Mouse (Mus musculus) myocyte (in vitro differentiated cells): ENCODE results near the gene Ifit1bl2. TPM values are rescaled to one million over a fixed set of nuclear protein-coding genes. Genes with fewer than 3 reads are reported as not detected.
"Not testable (repeated sequence)": the region's sequence is repeated elsewhere in the genome, so short reads cannot be mapped to it uniquely, and the experiment has no call there.

ENCODE experiments used
- H3K27me3 ChIP-seq: one replicate; pipeline ENCODE4 v1.6.1; 2011; ENCODE audit not compliant: control insufficient read depth, insufficient read depth, insufficient read length
- H3K36me3 ChIP-seq: one replicate; pipeline ENCODE4 v1.6.1; 2011; ENCODE audit not compliant: control insufficient read depth, insufficient read depth
- H3K4me2 ChIP-seq: one replicate; pipeline ENCODE4 v1.6.1; 2011; ENCODE audit warnings: low read depth, control low read depth
- H3K4me3 ChIP-seq: one replicate; pipeline ENCODE4 v1.5.1; 2011; ENCODE audit warnings: mild to moderate bottlenecking, control low read depth, moderate library complexity
- H3K79me2 ChIP-seq: one replicate; pipeline ENCODE4 v1.6.1; 2011; ENCODE audit not compliant: control insufficient read depth, insufficient read depth
- H3ac ChIP-seq: one replicate; pipeline ENCODE4 v1.6.1; 2011; ENCODE audit not compliant: control insufficient read depth, insufficient read length
- CEBPB ChIP-seq: IDR thresholded peaks from 2 replicates; pipeline ENCODE4 v1.6.1; 2011; ENCODE audit warnings: mild to moderate bottlenecking, moderate library complexity; ENCODE audit not compliant: poor library complexity, insufficient read depth, severe bottlenecking
- E2F4 ChIP-seq: IDR thresholded peaks from one replicate; pipeline ENCODE4 v1.6.1; 2011; ENCODE audit warnings: mild to moderate bottlenecking, control low read depth, moderate library complexity; ENCODE audit not compliant: insufficient read depth
- MAX ChIP-seq: IDR thresholded peaks from one replicate; pipeline ENCODE4 v1.6.1; 2011; ENCODE audit warnings: low read depth, mild to moderate bottlenecking, control low read depth
- MYOD1 ChIP-seq, 3 experiments: IDR thresholded peaks; one replicate each; pipeline ENCODE4 v1.6.1; 2011; ENCODE audit warnings: control low read depth in 2 of 3, low read depth in 2 of 3, mild to moderate bottlenecking in 2 of 3, moderate library complexity in 1 of 3; ENCODE audit not compliant: insufficient read length in 2 of 3, control insufficient read depth in 1 of 3
- MYOG ChIP-seq, 3 experiments: IDR thresholded peaks; one replicate each; pipeline ENCODE4 v1.6.1; 2011; ENCODE audit warnings: control low read depth in 2 of 3, low read depth in 2 of 3, mild to moderate bottlenecking in 2 of 3; ENCODE audit not compliant: insufficient read length in 2 of 3, control insufficient read depth in 1 of 3, insufficient read depth in 1 of 3
- POLR2A ChIP-seq: IDR thresholded peaks from one replicate; pipeline ENCODE4 v1.6.1; 2011; ENCODE audit warnings: low read depth, mild to moderate bottlenecking, control low read depth, moderate library complexity; ENCODE audit not compliant: insufficient read length
- POLR2AphosphoS2 ChIP-seq: IDR thresholded peaks from one replicate; pipeline ENCODE4 v1.6.1; 2011; ENCODE audit warnings: low read depth, control low read depth; ENCODE audit not compliant: insufficient read length
- REST ChIP-seq: IDR thresholded peaks from one replicate; pipeline ENCODE4 v1.6.1; 2011; ENCODE audit warnings: mild to moderate bottlenecking, control low read depth, moderate library complexity; ENCODE audit not compliant: insufficient read depth, insufficient read length
- SRF ChIP-seq: IDR thresholded peaks from one replicate; pipeline ENCODE4 v1.6.1; 2011; ENCODE audit warnings: low read depth; ENCODE audit not compliant: control insufficient read depth, insufficient read length
- TCF12 ChIP-seq: IDR thresholded peaks from one replicate; pipeline ENCODE4 v1.6.1; 2011; ENCODE audit warnings: mild to moderate bottlenecking, control low read depth; ENCODE audit not compliant: poor library complexity, insufficient read depth, severe bottlenecking
- TCF3 ChIP-seq: IDR thresholded peaks from one replicate; pipeline ENCODE4 v1.6.1; 2011; ENCODE audit warnings: low read depth, control low read depth; ENCODE audit not compliant: insufficient read length
- USF1 ChIP-seq: IDR thresholded peaks from one replicate; pipeline ENCODE4 v1.6.1; 2011; ENCODE audit warnings: low read depth, mild to moderate bottlenecking, control low read depth, moderate library complexity
- polyA plus RNA-seq: library from polyadenylated mRNA; unstranded; fragments of >200 nt; fragmentation: generic; extraction: Trizol; gene quantifications from one replicate; pipeline ENCODE4 v1.2.1, GENCODE M21; 2012; ENCODE audit warnings: missing spikeins

Ifit1bl2 gene
- polyA plus RNA-seq, 1 experiment: 0.02 TPM

DNA sequence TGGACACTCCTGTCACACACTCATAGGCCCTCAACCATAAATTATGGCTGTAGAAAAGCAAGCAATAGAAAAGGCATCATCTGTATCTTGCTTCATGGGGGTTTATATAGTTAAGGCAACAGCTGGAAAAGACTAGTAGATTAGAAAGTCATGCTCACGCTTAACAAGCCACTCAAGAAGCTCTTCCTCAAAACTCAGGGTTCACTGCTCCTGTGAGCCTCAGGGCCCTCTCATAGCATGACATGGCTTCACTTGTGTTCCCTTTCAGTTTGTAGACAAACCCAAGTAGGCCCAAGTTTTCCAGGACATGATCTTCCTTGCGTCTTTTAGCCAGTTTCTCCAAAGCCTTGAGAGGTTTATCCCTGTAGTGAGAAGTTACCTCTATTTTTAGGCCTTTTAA, 47.1 kb downstream of the Ifit1bl2 start:
- Histone ChIP-seq H3K36me3 (no peaks in the 10 kb centered on the region), H3K4me3 (no peak overlapping the region), H3K79me2 (no peaks in the 10 kb centered on the region), H3K4me2 (no peak overlapping the region), H3K27me3 (no peaks in the 10 kb centered on the region), H3ac (no peak overlapping the region)
- TF ChIP-seq MAX (no peak), POLR2AphosphoS2 (no peak), MYOD1 (IDR thresholded peaks at IDR 0.05; ENCODE audit: control insufficient read depth in 1 of 3, insufficient read length in 2 of 3, low read depth in 2 of 3) (no peak), REST (no peak), CEBPB (no peak), POLR2A (no peak), SRF (no peak), E2F4 (no peak), USF1 (no peak), TCF3 (no peak), MYOG (IDR thresholded peaks at IDR 0.05; ENCODE audit: control insufficient read depth in 1 of 3, insufficient read depth in 1 of 3, insufficient read length in 2 of 3, low read depth in 2 of 3) (no peak), TCF12 (no peak)

DNA sequence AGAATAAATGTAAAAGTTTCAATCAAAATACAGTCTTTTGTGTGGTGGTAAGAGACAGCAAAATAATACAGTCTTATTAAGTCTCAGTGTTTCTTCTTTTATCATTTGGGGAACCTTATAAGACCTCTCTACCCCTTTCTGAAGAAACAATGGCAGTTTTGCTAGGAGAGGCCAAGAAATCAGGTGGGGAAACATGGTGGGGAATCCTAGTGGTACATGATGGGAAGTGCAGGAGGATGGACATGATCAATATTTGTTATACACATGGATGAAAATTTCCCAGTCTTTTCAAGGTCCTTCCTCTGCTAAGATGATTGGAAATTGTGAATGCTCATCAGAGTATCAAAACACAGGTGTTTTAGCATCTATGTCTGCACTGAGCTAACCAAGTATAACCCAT, 51.6 kb downstream of the Ifit1bl2 start:
- no peak for TF ChIP-seq TCF12
- TF ChIP-seq CEBPB: no peak
- TF ChIP-seq MYOD1 (IDR thresholded peaks at IDR 0.05; ENCODE audit: control insufficient read depth in 1 of 3, insufficient read length in 2 of 3, low read depth in 2 of 3): no peak
- TF ChIP-seq USF1: no peak
- H3K27me3 ChIP-seq: peaks cover 3% of the 10 kb centered on the region
- no peak overlapping the region for H3K4me3 ChIP-seq
- no peaks in the 10 kb centered on the region for H3K79me2 ChIP-seq
- no peaks in the 10 kb centered on the region for H3K36me3 ChIP-seq
- no peak overlapping the region for H3K4me2 ChIP-seq
- H3ac ChIP-seq: no peak overlapping the region

DNA sequence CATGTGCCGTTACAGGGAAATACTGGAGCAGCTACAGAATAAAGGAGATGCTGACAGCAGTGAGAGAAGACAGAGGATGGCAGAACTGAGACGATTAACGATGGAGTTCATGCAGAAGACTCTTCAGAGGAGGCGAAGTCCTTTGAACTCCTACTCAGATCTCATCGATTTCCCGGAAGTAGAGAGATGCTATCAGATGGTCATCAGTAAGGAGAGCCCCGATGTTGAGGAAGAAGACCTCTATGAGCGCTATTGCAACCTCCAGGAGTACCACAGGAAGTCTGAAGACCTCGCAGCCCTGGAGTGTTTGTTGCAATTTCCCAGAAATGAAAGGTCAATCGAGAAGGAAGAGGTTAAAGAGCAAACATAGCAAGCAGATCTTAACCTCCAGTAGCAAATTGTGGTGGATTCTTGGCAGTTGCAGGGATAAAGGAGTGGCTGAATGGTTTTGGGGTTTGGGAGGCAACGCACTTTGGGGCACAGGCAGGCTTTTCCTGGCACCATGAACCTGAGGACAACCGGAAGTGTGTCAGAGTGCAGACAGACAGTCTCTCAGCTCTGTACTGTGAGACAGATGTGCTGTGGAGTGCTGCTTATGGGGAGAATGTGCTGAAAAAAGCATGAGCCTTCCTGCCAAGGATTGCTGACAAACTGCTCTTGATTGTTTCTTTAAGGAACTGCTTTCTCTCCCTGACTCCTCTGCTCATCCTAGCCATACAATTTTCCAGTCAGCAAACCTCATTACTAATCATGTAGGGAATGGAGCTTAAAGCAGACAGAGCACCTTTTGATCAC, 52.4 kb downstream of the Ifit1bl2 start:
- not testable (repeated sequence) for H3K36me3 ChIP-seq, H3K79me2 ChIP-seq, H3K4me3 ChIP-seq, H3ac ChIP-seq, H3K27me3 ChIP-seq, H3K4me2 ChIP-seq

DNA sequence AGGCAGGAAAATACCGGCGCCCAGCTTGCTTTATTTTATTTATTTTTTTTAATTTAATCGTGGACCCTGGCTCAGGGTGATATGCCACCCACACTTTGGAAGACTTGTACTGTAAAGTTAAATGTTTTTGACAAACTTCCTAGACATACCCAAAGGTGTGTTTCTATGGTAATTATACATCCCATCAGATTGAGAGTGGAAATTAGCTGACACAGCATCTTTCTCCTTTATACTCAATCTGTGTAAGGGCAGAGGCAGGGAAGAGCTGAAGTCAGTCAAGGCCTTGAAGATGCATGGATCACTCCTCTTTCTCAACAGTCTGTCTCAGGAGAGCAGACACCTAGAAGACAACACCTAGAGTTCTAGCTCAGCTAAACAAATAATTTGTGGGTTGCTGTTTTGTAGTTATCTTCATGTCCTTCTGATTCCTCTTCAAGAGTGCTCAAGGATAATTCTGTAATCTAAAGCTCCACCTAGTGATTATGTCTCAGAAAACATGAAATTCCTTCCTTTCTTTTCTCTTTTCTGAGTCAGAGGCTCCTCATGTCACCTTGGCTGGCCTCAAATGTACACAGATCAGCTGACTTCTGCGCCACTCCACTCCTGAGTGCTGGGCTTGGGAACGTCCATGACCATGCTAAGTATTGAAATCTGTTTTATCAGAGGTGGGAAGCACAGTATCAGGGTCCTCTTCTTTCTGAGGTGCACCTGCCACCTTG, 54.6 kb downstream of the Ifit1bl2 start:
- H3K4me2 ChIP-seq, H3K36me3 ChIP-seq, H3K27me3 ChIP-seq, H3K4me3 ChIP-seq, H3K79me2 ChIP-seq, H3ac ChIP-seq: not testable (repeated sequence)

DNA sequence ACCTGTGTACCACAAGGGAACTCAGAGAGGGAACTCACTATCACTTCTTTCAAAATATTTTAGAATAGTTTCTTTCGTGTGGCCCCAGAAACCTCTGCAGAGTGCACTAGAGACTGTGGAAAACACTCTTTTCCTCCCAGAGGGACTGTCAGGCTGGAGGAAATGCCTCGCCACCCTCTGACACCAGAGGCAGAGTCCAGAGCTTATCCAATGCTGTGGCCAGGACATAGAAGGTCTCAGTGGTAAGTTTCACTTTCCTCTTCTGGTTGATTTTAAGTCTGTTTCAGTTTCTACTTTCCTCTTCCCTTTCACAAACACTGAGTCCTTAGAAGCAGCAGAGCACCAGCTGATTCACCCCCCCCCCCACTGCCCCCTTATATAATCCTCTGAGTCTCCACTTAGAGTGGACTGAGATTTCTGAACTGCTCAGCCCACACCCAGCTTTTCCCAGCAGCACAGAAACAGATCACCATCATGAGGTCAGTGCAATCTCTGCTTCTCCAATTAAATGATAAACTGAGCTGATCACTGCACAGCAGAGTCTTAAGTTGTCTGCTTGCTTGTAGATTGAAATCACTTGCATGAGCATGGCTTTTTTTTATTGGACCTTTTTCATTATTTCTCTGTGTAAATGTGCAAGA, 57.3 kb downstream of the Ifit1bl2 start, which contains the start of gene Ifit3:
TSS of gene Ifit3 (plus strand) at position 406 of the 641 bp plus-strand sequence.
- H3K36me3 ChIP-seq, H3K79me2 ChIP-seq, H3ac ChIP-seq, H3K27me3 ChIP-seq, H3K4me3 ChIP-seq: not testable (repeated sequence)
- H3K4me2 ChIP-seq: peak within 1 kb of the TSS; percentile 30

DNA sequence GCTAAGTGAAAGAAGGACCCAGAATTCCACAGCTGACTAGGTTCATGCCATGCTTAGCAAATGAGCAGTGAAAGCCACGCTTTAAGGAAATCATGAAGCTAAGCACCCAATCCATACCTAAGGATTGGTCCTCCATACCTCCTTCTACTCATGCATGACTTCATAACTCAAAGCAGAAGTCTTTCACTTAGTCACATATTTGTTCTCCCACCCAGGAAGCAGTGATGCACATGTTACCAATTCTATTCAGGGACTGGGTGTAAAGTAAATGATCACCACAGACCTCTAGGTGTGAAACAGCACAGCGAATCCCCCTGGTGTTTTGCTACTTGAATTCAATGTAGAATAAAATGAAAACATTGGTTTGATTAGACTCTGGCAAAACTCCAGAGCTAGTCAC, 57.8 kb downstream of the Ifit1bl2 start:
- not testable (repeated sequence) for H3ac ChIP-seq

More for the DNA sequence above, 57.8 kb downstream of the Ifit1bl2 start:
- not testable (repeated sequence) for H3K4me3 ChIP-seq, H3K36me3 ChIP-seq, H3K79me2 ChIP-seq, H3K27me3 ChIP-seq
- peak overlapping the region; percentile 30 for H3K4me2 ChIP-seq
